Mouse (Mus musculus) liver, adult (tissue): ENCODE results near the gene Armc5.

ENCODE experiments used
- GATA4 ChIP-seq: IDR thresholded peaks from 2 replicates; pipeline ENCODE4 v1.6.1; 2014; ENCODE audit warnings: mild to moderate bottlenecking, low read length; ENCODE audit not compliant: insufficient replicate concordance

Armc5 gene

GRCm38 (mm10) chr7:128236856-128237592 lies at the start of gene Armc5:
Gene Armc5 (plus strand): TSS chr7:128237342.
- no peak; the same call in 1 of the 2 replicates for TF ChIP-seq GATA4

- no peak for TF ChIP-seq GATA4
Measured at GRCm38 (mm10) chr7:128201607-128202006, 35.5 kb upstream of the Armc5 start.

- TF ChIP-seq GATA4 = no peak
Measured at GRCm38 (mm10) chr7:128203071-128203470, 34.1 kb upstream of the Armc5 start.

- TF ChIP-seq GATA4 = no peak
Measured at GRCm38 (mm10) chr7:128204179-128204578, 33.0 kb upstream of the Armc5 start.

- TF ChIP-seq GATA4 = no peak
Measured at GRCm38 (mm10) chr7:128205695-128206094, 31.4 kb upstream of the Armc5 start.

- no peak for TF ChIP-seq GATA4
Measured at GRCm38 (mm10) chr7:128206152-128206551, 31.0 kb upstream of the Armc5 start, which contains the start of gene Cox6a2. Gene Cox6a2 (minus strand): TSS chr7:128206387.

- TF ChIP-seq GATA4 = no peak
Measured at GRCm38 (mm10) chr7:128208187-128208586, 29.0 kb upstream of the Armc5 start.

GRCm38 (mm10) chr7:128209826-128210225 lies 27.3 kb upstream of the Armc5 start:
- TF ChIP-seq GATA4 = no peak

GRCm38 (mm10) chr7:128219952-128220351 lies 17.2 kb upstream of the Armc5 start:
- TF ChIP-seq GATA4 = no peak

- no peak for TF ChIP-seq GATA4
Measured at GRCm38 (mm10) chr7:128220936-128221335, 16.2 kb upstream of the Armc5 start.

- no peak for TF ChIP-seq GATA4
Measured at GRCm38 (mm10) chr7:128231741-128232140, 5.4 kb upstream of the Armc5 start.

GRCm38 (mm10) chr7:128234796-128235195 lies 2.3 kb upstream of the Armc5 start:
- no peak for TF ChIP-seq GATA4

GRCm38 (mm10) chr7:128235481-128235880 lies 1.7 kb upstream of the Armc5 start:
- no peak for TF ChIP-seq GATA4

- TF ChIP-seq GATA4 = no peak
Measured at GRCm38 (mm10) chr7:128236426-128236825, 716 bp upstream of the Armc5 start.

GRCm38 (mm10) chr7:128237593-128237926 lies 418 bp downstream of the Armc5 start:
- TF ChIP-seq GATA4 = no peak

GRCm38 (mm10) chr7:128237927-128238778 lies 1.0 kb downstream of the Armc5 start, which contains the start of gene 9130023H24Rik:
Gene 9130023H24Rik (minus strand): TSS chr7:128238031.
- peak; percentile 81; the same call in 1 of the 2 replicates for TF ChIP-seq GATA4
